Mouse (Mus musculus): ENCODE measurements at regions not wholly inside any gene's neighbourhood (a gene's known extent, or its start where the extent isn't known, plus 50 kb on each side); places are given as distances from the start of the nearest gene placed in this dataset.

DNA sequence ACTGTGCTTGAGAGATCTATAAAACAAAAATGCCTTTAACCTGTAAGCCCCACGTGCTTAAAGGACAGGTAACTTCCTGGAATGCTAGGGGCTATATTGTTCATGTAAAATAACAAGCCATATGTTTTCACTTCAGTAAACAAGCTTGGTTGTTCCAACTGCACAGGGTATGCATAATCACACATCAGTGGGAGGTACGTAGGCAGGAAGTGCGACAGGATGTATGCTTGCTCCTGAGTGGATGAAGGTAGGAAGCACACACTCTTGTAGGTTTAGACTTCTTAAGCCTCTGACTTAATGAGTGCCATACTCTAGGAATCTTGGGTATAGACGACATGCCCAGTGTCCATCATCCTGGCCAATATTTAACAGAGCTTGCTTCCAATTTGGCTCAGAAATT lies 74.7 kb upstream of the Nek6 start:
- Histone ChIP-seq H3K27me3 (ENCODE audit: control insufficient read depth, insufficient read depth, low read length) (no peaks in the 10 kb centered on the region), H3K4me2 (replicated peaks; ENCODE audit: low read depth, low read length) (no peak overlapping the region)
- no peak for ATAC-seq (ENCODE audit: insufficient number of reproducible peaks, insufficient read depth, low FRiP score, low read depth)

DNA sequence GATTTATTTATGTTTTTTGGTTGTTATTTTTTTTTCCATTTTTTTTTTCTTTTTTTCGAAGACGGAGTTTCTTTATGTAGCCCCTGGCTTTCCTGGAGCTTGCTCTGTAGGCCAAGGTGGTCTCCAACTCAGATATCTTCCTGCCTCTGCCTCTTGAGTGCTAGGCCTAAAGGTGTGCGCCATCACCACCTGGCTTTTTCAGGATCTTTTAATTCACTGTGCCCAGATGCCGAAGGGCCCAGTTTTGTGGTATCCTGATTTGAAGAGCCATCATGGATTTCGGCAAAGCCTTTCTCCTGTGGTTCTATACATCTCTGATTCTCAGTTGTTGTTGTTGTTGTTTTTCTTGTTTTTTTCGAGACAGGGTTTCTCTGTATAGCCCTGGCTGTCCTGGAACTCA lies 72.3 kb upstream of the Nek6 start:
- Histone ChIP-seq H3K4me2 (replicated peaks; ENCODE audit: low read depth, low read length) (no peak overlapping the region), H3K4me3 (ENCODE audit: low read depth, low read length) (no peak overlapping the region), H3K4me1 (ENCODE audit: control insufficient read depth, insufficient read depth, low read length) (no peaks in the 10 kb centered on the region), H3K27ac (ENCODE audit: low read length) (no peak overlapping the region), H3K36me3 (ENCODE audit: control insufficient read depth, insufficient read depth, low read length) (no peaks in the 10 kb centered on the region), H3K9me3 (ENCODE audit: control insufficient read depth, low read depth, low read length) (no peaks in the 10 kb centered on the region), H3K9ac (replicated peaks; ENCODE audit: low read depth, low read length) (no peak overlapping the region), H3K27me3 (ENCODE audit: control insufficient read depth, insufficient read depth, low read length) (no peaks in the 10 kb centered on the region)
- no peak for ATAC-seq (ENCODE audit: insufficient number of reproducible peaks, insufficient read depth, low FRiP score, low read depth)
- WGBS = 94% methylated on average over 6 of the region's 6 CpGs

More for the DNA sequence above, 74.7 kb upstream of the Nek6 start:
- H3K4me3 ChIP-seq (ENCODE audit: low read depth, low read length) = no peak overlapping the region
- H3K9me3 ChIP-seq (ENCODE audit: control insufficient read depth, low read depth, low read length) = no peaks in the 10 kb centered on the region
- WGBS = 74% methylated on average over 4 of the region's 4 CpGs
- no peak overlapping the region for H3K9ac ChIP-seq (replicated peaks; ENCODE audit: low read depth, low read length)
- no peaks in the 10 kb centered on the region for H3K4me1 ChIP-seq (ENCODE audit: control insufficient read depth, insufficient read depth, low read length)
- no peaks in the 10 kb centered on the region for H3K36me3 ChIP-seq (ENCODE audit: control insufficient read depth, insufficient read depth, low read length)
- no peak overlapping the region for H3K27ac ChIP-seq (ENCODE audit: low read length)

DNA sequence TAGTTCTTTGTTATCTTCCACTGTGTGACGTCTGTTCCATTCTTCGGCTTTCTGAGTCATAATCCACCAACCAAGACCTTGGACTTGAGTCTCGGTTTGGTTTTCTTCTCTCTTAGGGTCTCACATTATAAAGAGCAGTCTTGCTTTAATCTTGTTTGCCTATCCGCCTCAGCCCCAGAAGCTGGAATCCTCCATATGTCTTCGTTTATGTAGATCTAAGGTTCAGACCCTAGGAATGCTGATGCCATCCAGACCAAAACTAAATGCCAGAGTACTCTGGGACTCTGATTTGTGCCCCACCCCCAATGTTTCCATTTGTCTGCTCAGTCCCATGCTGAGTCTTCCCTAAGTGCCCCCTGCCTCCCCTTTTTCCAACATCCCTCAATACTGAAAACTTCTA lies 71.5 kb upstream of the Nek6 start:
- WGBS = 76% methylated on average over 5 of the region's 5 CpGs
- H3K27ac ChIP-seq (ENCODE audit: low read length) = no peak overlapping the region
- ATAC-seq (ENCODE audit: insufficient number of reproducible peaks, insufficient read depth, low FRiP score, low read depth) = no peak
- no peak overlapping the region for H3K4me3 ChIP-seq (ENCODE audit: low read depth, low read length)
- H3K27me3 ChIP-seq (ENCODE audit: control insufficient read depth, insufficient read depth, low read length) = no peaks in the 10 kb centered on the region
- no peaks in the 10 kb centered on the region for H3K4me1 ChIP-seq (ENCODE audit: control insufficient read depth, insufficient read depth, low read length)
- no peaks in the 10 kb centered on the region for H3K36me3 ChIP-seq (ENCODE audit: control insufficient read depth, insufficient read depth, low read length)
- H3K4me2 ChIP-seq (replicated peaks; ENCODE audit: low read depth, low read length) = no peak overlapping the region
- no peak overlapping the region for H3K9ac ChIP-seq (replicated peaks; ENCODE audit: low read depth, low read length)
- H3K9me3 ChIP-seq (ENCODE audit: control insufficient read depth, low read depth, low read length) = no peaks in the 10 kb centered on the region

DNA sequence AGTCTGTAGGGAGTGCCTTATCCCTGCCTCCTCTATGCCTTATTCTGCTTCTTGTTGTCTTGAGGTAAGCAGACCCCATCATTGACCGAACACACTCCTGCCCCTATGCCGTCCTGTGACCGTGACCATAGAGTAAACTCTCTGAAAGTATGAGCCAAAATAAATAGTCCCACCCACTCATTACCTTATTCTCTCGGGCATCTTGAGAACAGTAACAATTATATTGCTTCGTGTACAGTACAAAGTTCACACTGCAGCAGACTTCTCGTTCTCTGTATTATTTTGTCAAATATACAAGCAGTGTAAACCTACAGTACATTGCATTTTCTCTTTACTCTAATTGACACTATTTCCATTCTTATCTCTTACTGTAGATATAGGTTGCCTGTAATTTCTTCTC lies 62.4 kb upstream of the Nek6 start:
- H3K4me2 ChIP-seq (replicated peaks; ENCODE audit: low read depth, low read length) = no peak overlapping the region
- no peak overlapping the region for H3K4me3 ChIP-seq (ENCODE audit: low read depth, low read length)
- no peak overlapping the region for H3K9ac ChIP-seq (replicated peaks; ENCODE audit: low read depth, low read length)
- 0 out of 2 replicates have a peak, but pooled peaks have one; percentile 28 for ATAC-seq (ENCODE audit: insufficient number of reproducible peaks, insufficient read depth, low FRiP score, low read depth)
- no peak overlapping the region for H3K27ac ChIP-seq (ENCODE audit: low read length)
- no peaks in the 10 kb centered on the region for H3K4me1 ChIP-seq (ENCODE audit: control insufficient read depth, insufficient read depth, low read length)
- no peaks in the 10 kb centered on the region for H3K9me3 ChIP-seq (ENCODE audit: control insufficient read depth, low read depth, low read length)
- H3K36me3 ChIP-seq (ENCODE audit: control insufficient read depth, insufficient read depth, low read length) = no peaks in the 10 kb centered on the region
- WGBS = 75% methylated on average over 6 of the region's 6 CpGs
- no peaks in the 10 kb centered on the region for H3K27me3 ChIP-seq (ENCODE audit: control insufficient read depth, insufficient read depth, low read length)

DNA sequence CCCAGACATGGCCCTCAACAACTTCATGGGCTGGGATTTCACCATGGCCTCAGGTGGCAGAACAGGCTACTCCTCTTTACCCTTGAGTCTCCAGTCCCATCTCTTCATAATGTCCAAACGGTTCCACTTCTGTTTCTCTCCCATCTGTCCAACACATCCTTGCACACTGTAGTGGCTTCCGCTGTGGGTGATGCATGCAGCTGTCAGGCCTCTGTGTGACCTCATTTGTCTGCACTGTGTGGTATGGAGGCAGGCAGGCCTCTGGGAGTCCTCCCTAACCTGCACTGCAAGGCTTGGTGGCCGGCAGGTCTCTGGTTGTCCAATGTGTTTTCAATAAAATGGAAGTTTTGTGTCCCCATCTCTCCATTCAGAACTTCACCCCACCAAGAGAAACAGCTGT lies 54.9 kb upstream of the Nek6 start:
- Histone ChIP-seq H3K27me3 (ENCODE audit: control insufficient read depth, insufficient read depth, low read length) (no peaks in the 10 kb centered on the region), H3K4me1 (ENCODE audit: control insufficient read depth, insufficient read depth, low read length) (peaks cover 5% of the 10 kb centered on the region; the same call in 1 of the 2 replicates), H3K36me3 (ENCODE audit: control insufficient read depth, insufficient read depth, low read length) (no peaks in the 10 kb centered on the region), H3K9ac (replicated peaks; ENCODE audit: low read depth, low read length) (no peak overlapping the region), H3K4me3 (ENCODE audit: low read depth, low read length) (no peak overlapping the region), H3K9me3 (ENCODE audit: control insufficient read depth, low read depth, low read length) (no peaks in the 10 kb centered on the region), H3K27ac (ENCODE audit: low read length) (no peak overlapping the region), H3K4me2 (replicated peaks; ENCODE audit: low read depth, low read length) (no peak overlapping the region)
- ATAC-seq (ENCODE audit: insufficient number of reproducible peaks, insufficient read depth, low FRiP score, low read depth) = no peak
- 75% methylated on average over 3 of the region's 3 CpGs for WGBS

DNA sequence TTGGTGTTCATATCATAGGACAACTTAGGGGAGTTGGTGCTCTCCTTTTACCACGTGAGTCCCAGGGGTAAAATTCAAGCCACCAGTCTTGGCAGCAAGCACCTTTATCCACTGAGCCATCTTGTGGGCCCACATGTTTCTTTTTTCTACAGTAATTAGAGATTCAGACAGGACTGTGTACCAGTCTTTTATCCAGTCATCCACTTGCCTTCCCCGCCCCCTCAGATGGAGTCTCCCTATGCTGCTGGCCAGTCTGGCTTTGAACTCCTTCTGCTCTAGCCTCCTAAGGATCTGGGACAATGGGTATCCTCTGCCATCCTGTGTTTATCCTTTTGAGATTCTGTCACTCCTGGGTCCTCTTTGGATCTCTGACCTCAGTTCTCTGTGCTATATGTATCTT lies 51.1 kb upstream of the Nek6 start:
- H3K9ac ChIP-seq (replicated peaks; ENCODE audit: low read depth, low read length) = no peak overlapping the region
- no peaks in the 10 kb centered on the region for H3K36me3 ChIP-seq (ENCODE audit: control insufficient read depth, insufficient read depth, low read length)
- H3K4me1 ChIP-seq (ENCODE audit: control insufficient read depth, insufficient read depth, low read length) = peaks cover 5% of the 10 kb centered on the region; the same call in 1 of the 2 replicates
- ATAC-seq (ENCODE audit: insufficient number of reproducible peaks, insufficient read depth, low FRiP score, low read depth) = no peak
- no peak overlapping the region for H3K4me3 ChIP-seq (ENCODE audit: low read depth, low read length)
- 83% methylated on average over 2 of the region's 2 CpGs for WGBS
- no peak overlapping the region for H3K27ac ChIP-seq (ENCODE audit: low read length)
- no peaks in the 10 kb centered on the region for H3K27me3 ChIP-seq (ENCODE audit: control insufficient read depth, insufficient read depth, low read length)
- H3K4me2 ChIP-seq (replicated peaks; ENCODE audit: low read depth, low read length) = no peak overlapping the region
- H3K9me3 ChIP-seq (ENCODE audit: control insufficient read depth, low read depth, low read length) = no peaks in the 10 kb centered on the region

DNA sequence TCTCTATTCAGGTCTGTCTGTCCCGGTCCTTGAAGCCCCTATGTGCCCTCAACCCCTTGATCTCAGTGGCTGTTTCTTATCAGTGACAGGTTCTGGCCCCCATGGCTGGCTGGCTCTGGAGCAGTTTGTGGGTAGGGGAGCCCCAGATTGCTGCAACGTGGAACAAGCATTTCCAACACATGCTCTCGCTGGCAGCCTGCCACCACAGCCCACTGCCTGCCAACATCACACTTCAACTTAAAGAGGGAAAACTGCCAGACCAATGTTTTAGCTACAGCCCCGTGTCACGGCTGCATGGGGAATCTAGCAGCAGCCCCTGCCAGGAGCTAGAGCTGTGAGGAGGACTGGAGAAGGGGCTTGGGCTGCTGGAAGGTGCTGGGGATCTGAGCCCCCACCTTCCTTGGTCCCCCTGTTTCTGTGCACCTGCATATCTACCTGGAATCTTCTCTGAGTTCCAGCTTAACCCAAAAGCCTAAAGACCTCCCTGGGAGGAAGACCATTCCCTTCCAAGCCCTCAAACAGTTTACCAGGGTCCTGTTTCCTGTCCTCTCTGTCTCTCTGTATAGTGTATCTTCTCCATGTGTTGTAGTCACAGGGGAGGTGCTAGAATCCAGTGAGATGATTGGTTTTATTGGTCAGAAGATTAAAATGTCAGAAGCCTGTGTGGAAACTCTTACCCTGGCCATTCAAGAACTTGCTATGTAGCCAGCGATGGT lies 50.5 kb upstream of the Nek6 start:
- Histone ChIP-seq H3K27me3 (ENCODE audit: control insufficient read depth, insufficient read depth, low read length) (no peaks in the 10 kb centered on the region), H3K4me3 (ENCODE audit: low read depth, low read length) (no peak overlapping the region), H3K9me3 (ENCODE audit: control insufficient read depth, low read depth, low read length) (no peaks in the 10 kb centered on the region), H3K9ac (replicated peaks; ENCODE audit: low read depth, low read length) (no peak overlapping the region), H3K27ac (ENCODE audit: low read length) (no peak overlapping the region), H3K36me3 (ENCODE audit: control insufficient read depth, insufficient read depth, low read length) (no peaks in the 10 kb centered on the region), H3K4me1 (ENCODE audit: control insufficient read depth, insufficient read depth, low read length) (peaks cover 5% of the 10 kb centered on the region; the same call in 1 of the 2 replicates), H3K4me2 (replicated peaks; ENCODE audit: low read depth, low read length) (no peak overlapping the region)
- 39% methylated on average over 6 of the region's 6 CpGs for WGBS
- ATAC-seq (ENCODE audit: insufficient number of reproducible peaks, insufficient read depth, low FRiP score, low read depth) = peak; percentile 35; the same call in 1 of the 2 replicates
